7 mouse cellular contexts compared by ENCODE assay signal in genomic region chr10:62275235-62275634, GRCm38 (mm10). TPM values are rescaled to one million over a fixed set of nuclear protein-coding genes. Genes with fewer than 3 reads are reported as not detected.
DNase-seq lines count a peak whose midpoint lies in the region.

No protein-coding gene starts in this region.

- DNase-seq in CD4-positive helper T cell, adult 2 months (ENCODE audit: low read depth, low spot score), result peak; percentile 73
- DNase-seq in MN1 (ENCODE audit: low spot score), result peak; percentile 86
- DNase-seq in cerebellum, adult 9-10 months, result peak; percentile 93
- peak; percentile 93 for DNase-seq in gastrocnemius, postnatal 10 days
- peak; percentile 63 to 84 for DNase-seq in layer of hippocampus, adult 8-10 months (ENCODE audit: low spot score in 2 of 2)
- DNase-seq in lung, postnatal 25 days (ENCODE audit: low spot score), result peak; percentile 87
- peak; percentile 72 for DNase-seq in spleen, adult 12 weeks (ENCODE audit: low spot score)

RNA-seq across cellular contexts. Expression of gene Tacr2, which starts 23.0 kb away (rescaled TPM):
- not detected for total RNA-seq in gastrocnemius, postnatal 10 days (2021)
- total RNA-seq in layer of hippocampus, adult 8-10 months (2022), result under 1 TPM; 0.19 to 0.71 (median 0.35) TPM

RNA-seq across cellular contexts. Expression of gene Tspan15, which starts 44.2 kb away (rescaled TPM):
- 10 to 100 TPM; 16.4 to 19.3 TPM for total RNA-seq in gastrocnemius, postnatal 10 days (2021)
- 10 to 100 TPM; 14.3 to 20.4 (median 20.4) TPM for total RNA-seq in layer of hippocampus, adult 8-10 months (2022)

Comparison
In these comparisons a context has a peak if more than half of its experiments do, and no peak if none do; other contexts are left out.
1. Peak in every context shown above with its lines: DNase-seq.